Mouse (Mus musculus): ENCODE measurements around the gene AU040320.

AU040320 gene

DNA sequence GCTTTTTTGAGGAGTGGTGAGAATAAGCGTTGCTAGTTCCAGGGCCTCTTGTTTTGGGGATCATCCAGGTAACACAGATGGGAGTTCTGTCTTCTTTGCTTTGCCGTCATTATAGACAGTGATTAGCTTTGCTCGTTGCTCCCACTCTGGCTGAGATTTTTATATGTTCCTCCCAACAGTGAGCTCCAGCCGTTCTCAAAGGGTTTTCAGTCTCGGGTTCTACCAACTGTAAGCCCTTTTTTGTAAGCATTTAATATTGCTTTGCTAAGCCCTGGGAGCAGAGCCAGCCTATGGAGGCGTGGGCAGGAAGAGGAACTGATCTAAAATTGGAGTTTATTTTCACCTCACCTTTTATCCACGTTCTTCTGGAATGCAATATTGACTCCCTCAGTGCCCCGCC lies 29.7 kb downstream of the AU040320 start:
- no peak for DNase-seq (ENCODE audit: low read depth)

GRCm38 (mm10) chr4:126792341-126793102 lies 39.2 kb downstream of the AU040320 start:
- no peak for DNase-seq (ENCODE audit: low read depth)

GRCm38 (mm10) chr4:126802174-126802573 lies 48.8 kb downstream of the AU040320 start:
- DNase-seq (ENCODE audit: low read depth): no peak

DNA sequence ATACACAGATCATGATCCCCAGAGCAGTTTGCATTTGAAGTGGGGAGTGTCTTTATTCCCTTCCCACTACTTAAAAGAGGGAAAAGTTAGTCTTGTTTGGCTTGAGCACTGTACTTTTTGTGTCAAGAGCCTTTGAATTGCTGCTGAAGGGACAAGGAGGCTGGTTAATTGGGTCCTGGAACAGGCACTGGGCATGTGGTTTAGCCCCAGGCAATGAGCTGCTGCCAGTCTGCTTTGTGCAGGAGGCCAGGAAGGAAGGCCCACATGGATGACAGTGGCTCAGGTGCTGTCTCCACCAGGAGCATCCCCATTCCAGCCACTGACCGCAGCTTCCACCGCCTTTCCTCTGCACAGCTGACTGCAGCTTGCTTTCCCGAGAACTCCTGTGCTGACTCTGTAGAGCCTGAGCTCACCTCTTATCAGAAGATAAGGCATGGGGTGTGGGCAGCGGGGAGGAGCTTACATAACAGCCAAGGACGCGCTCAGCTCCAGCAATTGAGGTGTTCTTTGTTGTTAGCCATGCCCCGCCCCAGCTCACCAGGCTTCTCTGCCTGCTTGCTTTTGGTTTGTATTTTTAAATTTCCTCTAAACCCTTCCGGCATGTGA lies 50.0 kb downstream of the AU040320 start:
- no peak for DNase-seq (ENCODE audit: low read depth)

DNA sequence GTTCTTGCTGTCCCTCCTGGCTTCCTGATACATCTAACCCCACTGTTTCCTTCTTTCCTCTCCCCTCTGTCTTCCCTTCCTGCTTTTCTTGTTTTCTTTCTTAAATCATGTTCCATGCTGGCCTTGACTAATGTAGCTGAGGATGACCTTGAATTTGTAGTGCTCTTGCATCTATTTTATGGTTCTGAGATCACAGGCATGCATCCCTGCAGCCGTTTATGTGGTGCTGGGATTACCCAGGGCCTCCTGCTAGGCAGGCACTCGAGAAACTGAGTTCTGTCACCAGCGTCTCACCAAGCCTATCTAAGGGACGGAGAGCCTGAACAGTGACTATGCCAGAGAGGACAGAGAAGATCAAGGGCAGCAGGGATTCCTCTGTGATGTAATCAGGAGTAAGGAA lies 52.4 kb downstream of the AU040320 start:
- DNase-seq (ENCODE audit: low read depth): no peak

- no peak for DNase-seq (ENCODE audit: low read depth)
Measured at GRCm38 (mm10) chr4:126806692-126807427, 53.5 kb downstream of the AU040320 start.

DNA sequence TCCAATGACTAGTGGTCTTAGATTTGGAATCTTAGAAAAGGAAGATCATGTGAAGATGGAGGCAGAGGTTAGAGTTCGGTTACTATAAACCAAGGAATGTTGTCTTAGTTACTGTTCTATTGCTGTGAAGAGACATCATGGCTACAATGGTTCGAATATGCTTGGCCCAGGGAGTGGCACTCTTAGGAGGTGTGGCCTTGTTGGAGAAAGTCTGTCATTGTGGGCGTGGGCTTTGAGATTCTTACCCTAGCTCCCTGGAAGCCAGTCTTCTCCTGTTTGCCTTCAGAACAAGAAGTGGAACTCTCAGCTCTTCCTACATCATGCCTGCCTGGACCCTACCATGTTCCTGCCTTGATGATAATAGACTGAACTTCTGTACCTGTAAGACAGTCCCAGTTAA lies 57.2 kb downstream of the AU040320 start:
- no peak for DNase-seq (ENCODE audit: low read depth)

DNA sequence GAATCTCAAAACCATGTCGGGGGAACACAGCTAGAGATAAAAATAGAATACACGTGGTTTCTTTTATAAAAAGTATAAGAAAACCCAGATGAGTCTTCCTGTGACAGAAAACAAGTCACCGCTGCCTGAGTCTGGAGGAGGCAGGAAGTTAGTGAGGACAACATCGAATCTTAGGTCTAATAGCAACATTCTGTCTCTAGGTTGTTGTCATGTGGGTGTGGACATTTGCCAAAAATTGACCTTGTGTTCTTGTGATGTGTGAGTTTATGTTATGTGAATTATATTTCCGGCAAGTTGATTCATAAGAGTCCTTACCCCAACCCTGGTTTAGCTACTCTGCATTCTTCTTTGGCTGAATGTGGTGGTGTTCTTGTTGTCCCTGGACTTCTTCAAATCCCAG lies 59.9 kb downstream of the AU040320 start:
- DNase-seq (ENCODE audit: low read depth): peak; percentile 64

DNA sequence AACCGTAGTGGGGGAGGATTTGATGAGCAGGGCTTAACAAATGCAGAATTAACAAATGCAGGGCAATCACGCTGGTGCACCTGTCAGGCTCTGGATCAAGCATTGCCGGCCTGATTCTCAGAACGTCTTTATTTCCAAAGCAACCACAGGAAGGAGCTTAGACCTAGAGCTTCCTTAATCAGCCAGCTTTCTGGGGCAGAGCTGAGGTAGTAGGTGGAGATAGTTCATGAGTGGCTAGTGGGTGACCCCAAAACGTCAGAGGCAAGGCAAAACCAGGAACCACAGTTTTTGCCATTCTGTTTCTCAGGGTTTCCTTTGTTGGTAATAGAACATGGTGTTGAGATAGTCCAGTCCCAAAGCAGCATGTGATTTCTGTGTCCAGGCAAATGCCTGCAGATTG lies 61.5 kb downstream of the AU040320 start:
- peak; percentile 26 for DNase-seq (ENCODE audit: low read depth)

DNA sequence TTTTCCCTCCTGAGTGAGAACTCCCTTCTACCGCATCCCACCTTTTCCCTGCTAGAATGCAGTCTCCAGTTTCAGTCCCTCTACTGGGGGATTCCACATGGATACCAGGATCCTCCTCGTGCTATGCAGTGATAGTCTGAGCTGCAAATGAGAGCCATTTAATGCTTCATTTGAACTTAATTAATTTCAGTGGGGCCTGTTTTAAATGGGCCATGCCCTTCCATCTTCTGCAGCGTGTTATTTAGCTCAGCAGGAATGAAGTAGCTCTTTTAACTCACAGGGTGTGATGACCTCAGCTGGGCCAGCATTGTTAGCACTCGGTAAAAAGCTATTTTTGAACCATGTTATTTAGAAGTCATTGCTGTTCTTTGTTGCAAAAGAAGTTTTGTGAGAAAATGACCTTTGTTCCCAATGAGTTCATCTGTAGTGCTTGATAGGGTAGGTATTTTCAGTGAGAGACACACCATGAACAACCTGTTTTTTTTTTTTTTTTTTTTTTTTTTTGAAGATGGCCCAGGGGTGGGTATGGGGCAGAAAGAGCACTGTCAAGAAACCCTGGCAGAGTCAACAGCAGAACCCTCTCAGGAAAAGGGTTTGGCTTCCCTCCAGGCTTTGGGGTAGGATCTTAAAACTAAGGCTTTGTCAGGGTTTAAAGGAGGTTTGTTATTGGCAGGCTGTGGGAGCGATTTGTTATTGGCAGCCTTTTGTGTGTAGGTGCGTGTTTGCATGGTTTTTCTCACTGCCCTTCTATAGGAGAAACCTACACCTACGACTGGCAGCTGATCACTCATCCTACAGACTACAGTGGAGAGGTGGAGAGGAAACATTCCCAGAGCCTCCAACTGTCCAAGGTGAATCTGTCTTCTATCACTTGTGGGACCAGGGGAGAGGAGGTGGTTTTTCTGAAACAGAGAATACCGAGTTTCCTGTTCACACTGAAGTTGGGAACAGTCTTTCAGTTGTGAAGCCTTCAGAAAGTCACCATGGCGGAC lies 69.8 kb downstream of the AU040320 start:
- no peak for DNase-seq (ENCODE audit: low read depth)

DNA sequence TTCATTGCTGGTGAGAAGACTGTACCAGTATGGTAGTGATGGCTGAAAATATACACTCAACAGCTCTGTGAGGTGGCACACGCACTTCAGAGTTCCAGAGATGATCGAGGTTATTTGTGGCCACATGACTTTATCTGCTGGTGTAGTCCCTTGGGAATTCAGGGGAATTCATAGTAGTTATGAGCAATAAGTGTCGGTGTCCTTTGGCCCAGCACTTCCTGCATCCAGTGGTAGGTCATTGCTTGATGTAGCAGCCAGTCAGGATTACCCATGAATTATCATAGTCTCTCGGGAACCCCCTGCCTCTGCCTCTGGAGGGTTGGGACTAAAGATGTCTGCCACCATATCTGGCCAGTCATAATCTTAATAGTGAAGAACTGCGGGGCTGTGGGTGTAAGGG lies 70.6 kb downstream of the AU040320 start:
- DNase-seq (ENCODE audit: low read depth): no peak

DNA sequence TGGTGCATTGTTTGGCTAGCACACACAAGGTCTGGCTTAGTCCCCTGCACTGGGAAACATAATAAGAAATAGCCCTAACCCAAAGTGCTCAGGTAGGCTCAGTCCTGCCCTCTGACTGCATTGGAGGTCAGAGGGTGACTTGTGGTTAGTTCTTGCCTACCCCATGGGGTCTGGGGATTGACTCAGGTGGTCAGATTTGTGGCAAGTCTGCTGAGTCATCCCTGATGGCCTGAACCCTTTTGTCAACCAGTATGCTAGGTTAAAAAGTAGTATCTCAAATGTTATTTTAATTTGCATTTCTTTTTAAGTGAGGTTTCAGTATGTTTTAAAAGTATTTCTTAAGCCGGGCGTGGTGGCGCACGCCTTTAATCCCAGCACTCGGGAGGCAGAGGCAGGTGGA lies 77.8 kb downstream of the AU040320 start:
- no peak for DNase-seq (ENCODE audit: low read depth)

DNA sequence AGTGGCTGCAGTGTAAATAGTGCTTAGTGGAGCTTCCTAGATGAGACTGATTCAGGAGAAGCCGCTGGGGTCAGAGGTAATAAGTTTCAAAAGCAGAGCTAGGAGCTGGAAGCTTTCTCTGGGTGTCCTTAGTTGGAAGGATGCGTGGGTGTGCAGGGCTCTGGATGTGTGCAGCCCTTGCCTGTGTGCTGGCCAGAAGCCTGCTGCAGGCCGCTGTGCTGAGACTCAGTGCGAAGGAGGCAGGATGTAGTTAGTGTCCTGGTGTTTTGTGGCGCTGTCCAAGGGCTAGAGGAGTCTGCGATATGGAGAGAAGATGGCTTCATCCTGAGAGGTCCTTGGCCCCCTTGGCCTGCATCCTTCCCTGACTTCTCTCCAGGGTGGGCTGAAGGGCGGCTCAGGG lies 85.5 kb downstream of the AU040320 start:
- no peak for DNase-seq (ENCODE audit: low read depth)

GRCm38 (mm10) chr4:126839873-126840272 lies 86.5 kb downstream of the AU040320 start:
- peak; percentile 84 for DNase-seq (ENCODE audit: low read depth)

GRCm38 (mm10) chr4:126840996-126841560 lies 87.7 kb downstream of the AU040320 start:
- no peak for DNase-seq (ENCODE audit: low read depth)

GRCm38 (mm10) chr4:126842911-126843310 lies 89.6 kb downstream of the AU040320 start:
- no peak for DNase-seq (ENCODE audit: low read depth)

- DNase-seq (ENCODE audit: low read depth): no peak
Measured at GRCm38 (mm10) chr4:126845664-126846063, 92.3 kb downstream of the AU040320 start.

DNA sequence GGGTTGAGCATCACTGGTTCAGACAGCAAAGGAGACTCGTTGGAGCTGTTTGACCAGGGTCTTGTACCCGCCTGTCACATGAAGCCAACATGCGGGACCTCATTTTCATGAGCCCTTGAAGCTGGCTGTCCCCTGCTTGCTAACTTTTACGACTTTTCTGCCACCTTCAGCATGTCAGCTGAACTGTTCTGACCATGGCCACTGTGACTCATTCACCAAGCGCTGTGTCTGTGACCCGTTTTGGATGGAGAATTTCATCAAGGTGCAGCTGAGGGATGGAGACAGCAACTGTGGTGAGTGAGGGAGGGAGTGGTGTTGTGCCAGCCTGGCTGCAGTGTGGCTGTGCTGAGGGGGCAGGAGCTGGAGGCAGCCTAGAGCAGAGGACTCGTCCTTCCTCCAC lies 93.6 kb downstream of the AU040320 start:
- DNase-seq (ENCODE audit: low read depth): no peak

GRCm38 (mm10) chr4:126850019-126850777 lies 96.9 kb downstream of the AU040320 start:
- peak; percentile 44 for DNase-seq (ENCODE audit: low read depth)

DNA sequence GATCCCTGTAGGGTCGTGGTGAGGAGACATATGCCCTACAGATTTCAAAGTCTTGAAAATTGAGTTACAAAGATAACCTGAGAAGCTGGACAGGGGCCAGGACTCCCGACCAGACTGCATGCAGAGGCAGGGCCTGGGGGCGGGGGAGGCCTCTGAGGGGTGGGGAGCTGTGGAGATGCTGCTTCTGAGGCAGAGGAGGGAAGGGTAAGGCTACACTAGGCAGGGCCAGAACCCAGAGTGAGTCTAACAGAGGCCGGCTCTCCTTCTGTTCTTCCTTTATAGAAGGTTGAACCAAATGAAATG lies 97.4 kb downstream of the AU040320 start:
- no peak for DNase-seq (ENCODE audit: low read depth)

DNA sequence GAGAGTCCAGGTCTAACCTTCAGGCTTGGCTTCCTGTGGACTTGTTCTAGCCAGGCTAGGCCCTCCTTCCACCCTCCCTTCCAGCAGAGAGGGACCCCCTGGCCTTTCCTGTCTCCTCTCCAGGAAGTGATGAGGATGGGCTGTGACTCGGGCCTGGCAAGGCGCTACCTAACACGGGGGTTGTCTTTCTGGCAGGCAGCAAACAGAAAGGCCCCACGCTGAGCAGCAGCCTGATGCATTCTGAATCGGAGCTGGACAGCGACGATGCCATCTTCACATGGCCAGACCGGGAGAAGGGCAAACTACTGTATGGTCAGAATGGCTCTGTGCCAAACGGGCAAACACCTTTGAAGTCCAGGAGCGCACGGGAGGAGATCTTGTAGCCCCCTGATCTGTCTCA lies 99.6 kb downstream of the AU040320 start:
- no peak for DNase-seq (ENCODE audit: low read depth)

Data from naive thymus-derived CD4-positive, alpha-beta T cell, adult 2 months (primary cell).